Mouse (Mus musculus): ENCODE measurements around the gene Nepro. TPM values are rescaled to one million over a fixed set of nuclear protein-coding genes. Genes with fewer than 3 reads are reported as not detected.

The Nepro gene
- polyA plus RNA-seq, 1 experiment from 2014 or later = 3.2 TPM

- 1% methylated on average over 18 of the region's 18 CpGs for WGBS
- H3K4me3 ChIP-seq (ENCODE audit: low read depth, low read length) = peak overlapping the region; percentile 14
- H3K27me3 ChIP-seq (ENCODE audit: control insufficient read depth, insufficient read depth, low read depth, low read length) = no peaks in the 10 kb centered on the region
- peak; percentile 58 for ATAC-seq
- H3K36me3 ChIP-seq (ENCODE audit: control insufficient read depth, insufficient read depth, low read length) = no peaks in the 10 kb centered on the region
- peaks cover 22% of the 10 kb centered on the region for H3K4me1 ChIP-seq (ENCODE audit: control insufficient read depth, insufficient read depth, low read length)
- H3K9ac ChIP-seq (ENCODE audit: low read depth, low read length) = peak overlapping the region; percentile 53
- H3K27ac ChIP-seq (ENCODE audit: low read length) = peak overlapping the region; percentile 54
- H3K9me3 ChIP-seq (replicated peaks; ENCODE audit: control insufficient read depth, low read length, poor library complexity, severe bottlenecking) = no peaks in the 10 kb centered on the region
- H3K4me2 ChIP-seq (ENCODE audit: low read length) = peak overlapping the region; percentile 52
Measured at GRCm38 (mm10) chr16:44687719-44688420, 36.2 kb upstream of the Nepro start.

GRCm38 (mm10) chr16:44688507-44688906 lies 35.6 kb upstream of the Nepro start:
- H3K4me1 ChIP-seq (ENCODE audit: control insufficient read depth, insufficient read depth, low read length) = peaks cover 22% of the 10 kb centered on the region
- 2% methylated on average over 4 of the region's 4 CpGs for WGBS
- no peak overlapping the region for H3K4me3 ChIP-seq (ENCODE audit: low read depth, low read length)
- H3K36me3 ChIP-seq (ENCODE audit: control insufficient read depth, insufficient read depth, low read length) = no peaks in the 10 kb centered on the region
- no peak for ATAC-seq
- H3K27me3 ChIP-seq (ENCODE audit: control insufficient read depth, insufficient read depth, low read depth, low read length) = no peaks in the 10 kb centered on the region
- no peak overlapping the region; the same call in 1 of the 2 replicates for H3K4me2 ChIP-seq (ENCODE audit: low read length)
- H3K9ac ChIP-seq (ENCODE audit: low read depth, low read length) = no peak overlapping the region
- H3K9me3 ChIP-seq (replicated peaks; ENCODE audit: control insufficient read depth, low read length, poor library complexity, severe bottlenecking) = no peaks in the 10 kb centered on the region
- H3K27ac ChIP-seq (ENCODE audit: low read length) = no peak overlapping the region

GRCm38 (mm10) chr16:44690501-44690900 lies 33.6 kb upstream of the Nepro start:
- no peaks in the 10 kb centered on the region for H3K36me3 ChIP-seq (ENCODE audit: control insufficient read depth, insufficient read depth, low read length)
- 69% methylated on average over 2 of the region's 2 CpGs for WGBS
- no peak for ATAC-seq
- H3K9me3 ChIP-seq (replicated peaks; ENCODE audit: control insufficient read depth, low read length, poor library complexity, severe bottlenecking) = no peaks in the 10 kb centered on the region
- H3K4me3 ChIP-seq (ENCODE audit: low read depth, low read length) = no peak overlapping the region
- H3K27me3 ChIP-seq (ENCODE audit: control insufficient read depth, insufficient read depth, low read depth, low read length) = no peaks in the 10 kb centered on the region
- H3K27ac ChIP-seq (ENCODE audit: low read length) = no peak overlapping the region
- no peak overlapping the region for H3K4me2 ChIP-seq (ENCODE audit: low read length)
- H3K4me1 ChIP-seq (ENCODE audit: control insufficient read depth, insufficient read depth, low read length) = peaks cover 22% of the 10 kb centered on the region
- H3K9ac ChIP-seq (ENCODE audit: low read depth, low read length) = no peak overlapping the region

- no peak for ATAC-seq
- H3K4me3 ChIP-seq (ENCODE audit: low read depth, low read length) = no peak overlapping the region
- no peak overlapping the region for H3K9ac ChIP-seq (ENCODE audit: low read depth, low read length)
- no peaks in the 10 kb centered on the region for H3K27me3 ChIP-seq (ENCODE audit: control insufficient read depth, insufficient read depth, low read depth, low read length)
- H3K4me2 ChIP-seq (ENCODE audit: low read length) = no peak overlapping the region
- 74% methylated on average over 2 of the region's 2 CpGs for WGBS
- no peak overlapping the region for H3K27ac ChIP-seq (ENCODE audit: low read length)
- H3K4me1 ChIP-seq (ENCODE audit: control insufficient read depth, insufficient read depth, low read length) = peaks cover 22% of the 10 kb centered on the region
- no peaks in the 10 kb centered on the region for H3K9me3 ChIP-seq (replicated peaks; ENCODE audit: control insufficient read depth, low read length, poor library complexity, severe bottlenecking)
- no peaks in the 10 kb centered on the region for H3K36me3 ChIP-seq (ENCODE audit: control insufficient read depth, insufficient read depth, low read length)
Measured at GRCm38 (mm10) chr16:44691066-44691465, 33.0 kb upstream of the Nepro start.

- H3K27me3 ChIP-seq (ENCODE audit: control insufficient read depth, insufficient read depth, low read depth, low read length) = no peaks in the 10 kb centered on the region
- ATAC-seq = no peak
- WGBS = 56% methylated on average over 17 of the region's 17 CpGs
- no peak overlapping the region for H3K9ac ChIP-seq (ENCODE audit: low read depth, low read length)
- no peaks in the 10 kb centered on the region for H3K9me3 ChIP-seq (replicated peaks; ENCODE audit: control insufficient read depth, low read length, poor library complexity, severe bottlenecking)
- no peaks in the 10 kb centered on the region for H3K36me3 ChIP-seq (ENCODE audit: control insufficient read depth, insufficient read depth, low read length)
- no peak overlapping the region for H3K4me3 ChIP-seq (ENCODE audit: low read depth, low read length)
- H3K4me1 ChIP-seq (ENCODE audit: control insufficient read depth, insufficient read depth, low read length) = peaks cover 22% of the 10 kb centered on the region
- no peak overlapping the region; the same call in 1 of the 2 replicates for H3K27ac ChIP-seq (ENCODE audit: low read length)
- peak overlapping the region; percentile 23 for H3K4me2 ChIP-seq (ENCODE audit: low read length)
Measured at GRCm38 (mm10) chr16:44691561-44692141, 32.5 kb upstream of the Nepro start.

GRCm38 (mm10) chr16:44692541-44692940 lies 31.6 kb upstream of the Nepro start:
- H3K4me3 ChIP-seq (ENCODE audit: low read depth, low read length) = no peak overlapping the region
- H3K27me3 ChIP-seq (ENCODE audit: control insufficient read depth, insufficient read depth, low read depth, low read length) = no peaks in the 10 kb centered on the region
- no peak overlapping the region for H3K4me2 ChIP-seq (ENCODE audit: low read length)
- peaks cover 13% of the 10 kb centered on the region for H3K4me1 ChIP-seq (ENCODE audit: control insufficient read depth, insufficient read depth, low read length)
- no peak overlapping the region for H3K9ac ChIP-seq (ENCODE audit: low read depth, low read length)
- H3K9me3 ChIP-seq (replicated peaks; ENCODE audit: control insufficient read depth, low read length, poor library complexity, severe bottlenecking) = no peaks in the 10 kb centered on the region
- no peaks in the 10 kb centered on the region for H3K36me3 ChIP-seq (ENCODE audit: control insufficient read depth, insufficient read depth, low read length)
- WGBS = 90% methylated on average over 1 of the region's 1 CpGs
- no peak overlapping the region for H3K27ac ChIP-seq (ENCODE audit: low read length)
- no peak for ATAC-seq

- Histone ChIP-seq H3K4me2 (ENCODE audit: low read length) (no peak overlapping the region), H3K4me3 (ENCODE audit: low read depth, low read length) (no peak overlapping the region), H3K27me3 (ENCODE audit: control insufficient read depth, insufficient read depth, low read depth, low read length) (no peaks in the 10 kb centered on the region), H3K9me3 (replicated peaks; ENCODE audit: control insufficient read depth, low read length, poor library complexity, severe bottlenecking) (no peaks in the 10 kb centered on the region), H3K27ac (ENCODE audit: low read length) (no peak overlapping the region), H3K4me1 (ENCODE audit: control insufficient read depth, insufficient read depth, low read length) (peaks cover 2% of the 10 kb centered on the region; the same call in 1 of the 2 replicates), H3K9ac (ENCODE audit: low read depth, low read length) (no peak overlapping the region), H3K36me3 (ENCODE audit: control insufficient read depth, insufficient read depth, low read length) (no peaks in the 10 kb centered on the region)
- no peak for ATAC-seq
- WGBS = 72% methylated on average over 6 of the region's 6 CpGs
Measured at GRCm38 (mm10) chr16:44693695-44694094, 30.4 kb upstream of the Nepro start.

GRCm38 (mm10) chr16:44695214-44695858 lies 28.8 kb upstream of the Nepro start:
- no peak overlapping the region for H3K27ac ChIP-seq (ENCODE audit: low read length)
- no peaks in the 10 kb centered on the region for H3K27me3 ChIP-seq (ENCODE audit: control insufficient read depth, insufficient read depth, low read depth, low read length)
- H3K36me3 ChIP-seq (ENCODE audit: control insufficient read depth, insufficient read depth, low read length) = no peaks in the 10 kb centered on the region
- H3K4me2 ChIP-seq (ENCODE audit: low read length) = no peak overlapping the region
- WGBS = 88% methylated on average over 8 of the region's 8 CpGs
- H3K9me3 ChIP-seq (replicated peaks; ENCODE audit: control insufficient read depth, low read length, poor library complexity, severe bottlenecking) = no peaks in the 10 kb centered on the region
- no peaks in the 10 kb centered on the region; the same call in 1 of the 2 replicates for H3K4me1 ChIP-seq (ENCODE audit: control insufficient read depth, insufficient read depth, low read length)
- ATAC-seq = no peak
- no peak overlapping the region for H3K4me3 ChIP-seq (ENCODE audit: low read depth, low read length)
- H3K9ac ChIP-seq (ENCODE audit: low read depth, low read length) = no peak overlapping the region

All from midbrain, embryonic 16.5 days (tissue).